Mouse (Mus musculus): ENCODE results near the gene Ly6g5c. TPM values are rescaled to one million over a fixed set of nuclear protein-coding genes. Genes with fewer than 3 reads are reported as not detected.
A peak's percentile ranks its signal among the peaks of the same experiment; 100 is the strongest.

Gene Ly6g5c
- total RNA-seq, 2 experiments from 2014 or later = not detected

GRCm38 (mm10) chr17:35079778-35080177 lies 28.3 kb upstream of the Ly6g5c start:
- DNase-seq = no peak

GRCm38 (mm10) chr17:35080248-35080647 lies 27.8 kb upstream of the Ly6g5c start:
- DNase-seq = no peak
- intact Hi-C loops (cut with DNase I; ENCODE audit: low total_unique reads) = no loop called here

More at GRCm38 (mm10) chr17:35079778-35080177, 28.3 kb upstream of the Ly6g5c start:
- intact Hi-C loops (cut with DNase I; ENCODE audit: low total_unique reads) = no loop called here

GRCm38 (mm10) chr17:35080710-35081109 lies 27.4 kb upstream of the Ly6g5c start:
- intact Hi-C loops (cut with DNase I; ENCODE audit: low total_unique reads) = no loop called here
- no peak for DNase-seq

- intact Hi-C loops (cut with DNase I; ENCODE audit: low total_unique reads) = no loop called here
- no peak for DNase-seq
These were observed 25.1 kb upstream of the Ly6g5c start for GRCm38 (mm10) chr17:35082841-35083576.

- intact Hi-C loops (cut with DNase I; ENCODE audit: low total_unique reads) = no loop called here
- DNase-seq = no peak
These were observed 24.1 kb upstream of the Ly6g5c start for GRCm38 (mm10) chr17:35083929-35084497.

- intact Hi-C loops (cut with DNase I; ENCODE audit: low total_unique reads) = no loop called here
- no peak for DNase-seq
These were observed 22.7 kb upstream of the Ly6g5c start, which contains the start of gene Ly6g6f for GRCm38 (mm10) chr17:35085208-35085865. Ly6g6f (minus strand) TSS chr17:35085610.

GRCm38 (mm10) chr17:35088151-35088550 lies 19.9 kb upstream of the Ly6g5c start:
- no peak for DNase-seq
- intact Hi-C loops (cut with DNase I; ENCODE audit: low total_unique reads) = no loop called here

GRCm38 (mm10) chr17:35088825-35089644 lies 19.0 kb upstream of the Ly6g5c start, which contains the start of gene Abhd16a:
Abhd16a (plus strand) TSS chr17:35089263.
- peak; percentile 96 for DNase-seq
- intact Hi-C loops (cut with DNase I; ENCODE audit: low total_unique reads) = no loop called here

GRCm38 (mm10) chr17:35090166-35090932 lies 17.7 kb upstream of the Ly6g5c start:
- DNase-seq = peak; percentile 39
- intact Hi-C loops (cut with DNase I; ENCODE audit: low total_unique reads) = no loop called here

GRCm38 (mm10) chr17:35092403-35093198 lies 15.5 kb upstream of the Ly6g5c start:
- DNase-seq = no peak
- intact Hi-C loops (cut with DNase I; ENCODE audit: low total_unique reads) = no loop called here

- intact Hi-C loops (cut with DNase I; ENCODE audit: low total_unique reads) = no loop called here
- DNase-seq = no peak
These were observed 13.4 kb upstream of the Ly6g5c start for GRCm38 (mm10) chr17:35094475-35095365.

- DNase-seq = no peak
- intact Hi-C loops (cut with DNase I; ENCODE audit: low total_unique reads) = no loop called here
These were observed 11.5 kb upstream of the Ly6g5c start for GRCm38 (mm10) chr17:35096597-35096996.

GRCm38 (mm10) chr17:35097164-35097655 lies 10.9 kb upstream of the Ly6g5c start:
- DNase-seq = no peak
- intact Hi-C loops (cut with DNase I; ENCODE audit: low total_unique reads) = no loop called here

- no peak for DNase-seq
- intact Hi-C loops (cut with DNase I; ENCODE audit: low total_unique reads) = loop anchor here (5.0 kb wide), 1 partner anchor 83 kb away; the partner anchor contains the start of gene Vwa7
These were observed 7.8 kb upstream of the Ly6g5c start for GRCm38 (mm10) chr17:35100196-35100765.

GRCm38 (mm10) chr17:35101161-35101560 lies 6.9 kb upstream of the Ly6g5c start:
- no peak for DNase-seq
- intact Hi-C loops (cut with DNase I; ENCODE audit: low total_unique reads) = loop anchor here (5.0 kb wide), 1 partner anchor 84 kb away; the partner anchor contains the start of gene Vwa7

- no peak for DNase-seq
- intact Hi-C loops (cut with DNase I; ENCODE audit: low total_unique reads) = loop anchor here (5.0 kb wide), 1 partner anchor 85 kb away; the partner anchor contains the start of gene Vwa7
These were observed 5.8 kb upstream of the Ly6g5c start for GRCm38 (mm10) chr17:35102299-35102698.
